12 mouse cellular contexts compared by ENCODE assay signal in genomic region chr15:101980849-101981248, GRCm38 (mm10). TPM values are rescaled to one million over a fixed set of nuclear protein-coding genes. Genes with fewer than 3 reads are reported as not detected.
DNase-seq lines count a peak whose midpoint lies in the region; ATAC-seq and TF ChIP-seq lines count a peak whose summit lies in the region.
"Had no signal": no experiment of that assay in that cellular context is flagged by ENCODE, and none has a peak within 500 bp of the region (broad histone marks: within the 10 kb centered on the region; RNA-seq: fewer than 3 reads in every experiment).

No protein-coding gene starts in this region.

- 75% methylated on average over 6 of the region's 6 CpGs for WGBS in hindbrain, embryonic 10.5 days
- 82% methylated on average over 6 of the region's 6 CpGs for WGBS in hindbrain, embryonic 11.5 days
- WGBS in intestine, embryonic 14.5 days: 66% methylated on average over 6 of the region's 6 CpGs
- 46% methylated on average over 6 of the region's 6 CpGs for WGBS in stomach, embryonic 14.5 days

- no peak for DNase-seq in hindbrain, embryonic 10.5 days (ENCODE audit: low spot score)
- no peak for DNase-seq in hindbrain, embryonic 11.5 days (ENCODE audit: low spot score)
- no peak for DNase-seq in intestine, embryonic 14.5 days (ENCODE audit: low spot score)
- DNase-seq in kidney, postnatal 4 days: peak; percentile 55 to 78
- no peak for DNase-seq in layer of hippocampus, adult 2 months (ENCODE audit: low spot score in 2 of 2)
- no peak for DNase-seq in spleen, postnatal 10 days (ENCODE audit: low spot score in 2 of 2)
- DNase-seq: left cerebral cortex, postnatal 4 days had no signal

- H3K4me1 ChIP-seq in hindbrain, embryonic 10.5 days (replicated peaks): peaks cover 41% of the 10 kb centered on the region
- H3K4me1 ChIP-seq in hindbrain, embryonic 11.5 days (replicated peaks; ENCODE audit: control insufficient read depth, insufficient read depth, low read length): no peaks in the 10 kb centered on the region; the same call in none of the 2 replicates
- H3K4me1 ChIP-seq in intestine, embryonic 14.5 days (replicated peaks; ENCODE audit: control insufficient read depth, insufficient read depth, low read length): peaks cover 29% of the 10 kb centered on the region
- peaks cover 20% of the 10 kb centered on the region for H3K4me1 ChIP-seq in stomach, embryonic 14.5 days (ENCODE audit: control insufficient read depth, insufficient read depth, low read length)

- 0 out of 2 replicates have a peak overlapping the region, but pooled peaks have one; percentile 13 for H3K27ac ChIP-seq in hindbrain, embryonic 10.5 days
- no peak overlapping the region for H3K27ac ChIP-seq in hindbrain, embryonic 11.5 days (ENCODE audit: low read depth, low read length)
- H3K27ac ChIP-seq in intestine, embryonic 14.5 days (ENCODE audit: low read depth): 0 out of 2 replicates have a peak overlapping the region, but pooled peaks have one; percentile 10
- H3K27ac ChIP-seq in stomach, embryonic 14.5 days (ENCODE audit: low read length): peak overlapping the region; percentile 75; the same call in 1 of the 2 replicates
- H3K27ac ChIP-seq in layer of hippocampus, adult 2 months: no peak overlapping the region

- H3K9ac ChIP-seq in hindbrain, embryonic 11.5 days (ENCODE audit: low read depth, low read length): no peak overlapping the region
- no peak overlapping the region for H3K9ac ChIP-seq in intestine, embryonic 14.5 days (ENCODE audit: low read length)
- H3K9ac ChIP-seq in stomach, embryonic 14.5 days (replicated peaks; ENCODE audit: low read depth, low read length): no peak overlapping the region

- peaks cover 19% of the 10 kb centered on the region for H3K27me3 ChIP-seq in hindbrain, embryonic 10.5 days (ENCODE audit: insufficient read depth, poor library complexity, severe bottlenecking)
- H3K27me3 ChIP-seq in hindbrain, embryonic 11.5 days (ENCODE audit: control insufficient read depth, insufficient read depth, low read length): no peaks in the 10 kb centered on the region
- H3K27me3 ChIP-seq in intestine, embryonic 14.5 days (replicated peaks; ENCODE audit: control insufficient read depth, insufficient read depth, low read length): no peaks in the 10 kb centered on the region
- H3K27me3 ChIP-seq in stomach, embryonic 14.5 days (ENCODE audit: control insufficient read depth, insufficient read depth, low read length): no peaks in the 10 kb centered on the region

- H3K36me3 ChIP-seq in hindbrain, embryonic 10.5 days: no peaks in the 10 kb centered on the region
- H3K36me3 ChIP-seq in hindbrain, embryonic 11.5 days (ENCODE audit: control insufficient read depth, insufficient read depth, low read length): no peaks in the 10 kb centered on the region
- no peaks in the 10 kb centered on the region for H3K36me3 ChIP-seq in intestine, embryonic 14.5 days (ENCODE audit: control insufficient read depth, insufficient read depth, low read length)
- H3K36me3 ChIP-seq in stomach, embryonic 14.5 days (ENCODE audit: control insufficient read depth, insufficient read depth, low read length): no peaks in the 10 kb centered on the region

- ATAC-seq in hindbrain, embryonic 11.5 days (ENCODE audit: low FRiP score): no peak
- no peak for ATAC-seq in intestine, embryonic 14.5 days (replicated peaks; ENCODE audit: low FRiP score, low TSS enrichment, low read depth)
- no peak for ATAC-seq in stomach, embryonic 14.5 days (ENCODE audit: insufficient number of reproducible peaks, insufficient read depth, low FRiP score, low read depth)
- ATAC-seq in megakaryocyte, adult 5-6 weeks (ENCODE audit: poor library complexity, severe bottlenecking): no peak

- TF ChIP-seq CTCF in layer of hippocampus, adult 2 months (conservative IDR thresholded peaks at IDR 0.05): no peak

- H3K4me3 ChIP-seq in hindbrain, embryonic 10.5 days: no peak overlapping the region
- no peak overlapping the region for H3K4me3 ChIP-seq in hindbrain, embryonic 11.5 days (ENCODE audit: low read depth, low read length)
- no peak overlapping the region for H3K4me3 ChIP-seq in intestine, embryonic 14.5 days (ENCODE audit: low read depth, low read length)
- H3K4me3 ChIP-seq in stomach, embryonic 14.5 days (ENCODE audit: low read depth, low read length): no peak overlapping the region
- no peak overlapping the region for H3K4me3 ChIP-seq in layer of hippocampus, adult 2 months

- no peaks in the 10 kb centered on the region for H3K9me3 ChIP-seq in hindbrain, embryonic 10.5 days
- H3K9me3 ChIP-seq in hindbrain, embryonic 11.5 days (ENCODE audit: control insufficient read depth, low read length): no peaks in the 10 kb centered on the region
- no peaks in the 10 kb centered on the region for H3K9me3 ChIP-seq in intestine, embryonic 14.5 days (ENCODE audit: control insufficient read depth, low read length)
- no peaks in the 10 kb centered on the region for H3K9me3 ChIP-seq in stomach, embryonic 14.5 days (ENCODE audit: control insufficient read depth, low read depth, low read length)

- no peak overlapping the region for H3K4me2 ChIP-seq in hindbrain, embryonic 11.5 days (replicated peaks; ENCODE audit: low read depth, low read length)
- H3K4me2 ChIP-seq in intestine, embryonic 14.5 days (ENCODE audit: low read length): no peak overlapping the region
- no peak overlapping the region for H3K4me2 ChIP-seq in stomach, embryonic 14.5 days (replicated peaks; ENCODE audit: low read depth, low read length)

RNA-seq across cellular contexts. Expression of gene Krt8, which starts 23.4 kb away (rescaled TPM):
- 43.1 and 55.5 TPM in 2 replicates for polyA plus RNA-seq in hindbrain, embryonic 10.5 days (2016; fragmentation: Nextera tagmentation; extraction: Ambion mirVana)
- 22.4 and 27.8 TPM in 2 replicates for polyA plus RNA-seq in hindbrain, embryonic 11.5 days (2014; fragmentation: Nextera tagmentation; extraction: Ambion mirVana)
- 381 and 486 TPM in 2 replicates for polyA plus RNA-seq in intestine, embryonic 14.5 days (2014; fragmentation: Nextera tagmentation; extraction: Ambion mirVana)
- polyA plus RNA-seq in stomach, embryonic 14.5 days (2014; fragmentation: Nextera tagmentation; extraction: Ambion mirVana): 707 and 780 TPM in 2 replicates
- total RNA-seq in megakaryocyte, adult 5-6 weeks (2015): not detected in 2 replicates
- total RNA-seq in megakaryocyte, adult 5-6 weeks (2017): not detected in 2 replicates
- total RNA-seq in layer of hippocampus, adult 2 months (2021): under 1 TPM in 1 of 2 experiments, not detected in 1; 0.26 TPM

RNA-seq across cellular contexts. Expression of gene Krt78, which starts 26.8 kb away (rescaled TPM):
- not detected in 2 replicates for polyA plus RNA-seq in hindbrain, embryonic 10.5 days (2016; fragmentation: Nextera tagmentation; extraction: Ambion mirVana)
- 0.11 TPM in 1 of 2 replicates, not detected in the other for polyA plus RNA-seq in hindbrain, embryonic 11.5 days (2014; fragmentation: Nextera tagmentation; extraction: Ambion mirVana)
- polyA plus RNA-seq in intestine, embryonic 14.5 days (2014; fragmentation: Nextera tagmentation; extraction: Ambion mirVana): 0.09 TPM in 1 of 2 replicates, not detected in the other
- 0.36 and 0.66 TPM in 2 replicates for polyA plus RNA-seq in stomach, embryonic 14.5 days (2014; fragmentation: Nextera tagmentation; extraction: Ambion mirVana)
- total RNA-seq in megakaryocyte, adult 5-6 weeks (2015): not detected in 2 replicates
- not detected in 2 replicates for total RNA-seq in megakaryocyte, adult 5-6 weeks (2017)
- not detected for total RNA-seq in layer of hippocampus, adult 2 months (2021)
- total RNA-seq: left cerebral cortex, postnatal 4 days had no signal
- polyA plus RNA-seq: heart, postnatal 0 days; neural tube, embryonic 11.5 days had no signal

RNA-seq across cellular contexts. Expression of gene Krt79, which starts 40.7 kb away (rescaled TPM):
- 0.18 TPM in 1 of 2 replicates, not detected in the other for polyA plus RNA-seq in hindbrain, embryonic 10.5 days (2016; fragmentation: Nextera tagmentation; extraction: Ambion mirVana)
- polyA plus RNA-seq in hindbrain, embryonic 11.5 days (2014; fragmentation: Nextera tagmentation; extraction: Ambion mirVana): 0.27 TPM in 1 of 2 replicates, not detected in the other
- 0.22 TPM in 1 of 2 replicates, not detected in the other for polyA plus RNA-seq in intestine, embryonic 14.5 days (2014; fragmentation: Nextera tagmentation; extraction: Ambion mirVana)
- 0.38 and 0.78 TPM in 2 replicates for polyA plus RNA-seq in stomach, embryonic 14.5 days (2014; fragmentation: Nextera tagmentation; extraction: Ambion mirVana)
- total RNA-seq in megakaryocyte, adult 5-6 weeks (2015): not detected in 2 replicates
- not detected in 2 replicates for total RNA-seq in megakaryocyte, adult 5-6 weeks (2017)
- total RNA-seq in layer of hippocampus, adult 2 months (2021): not detected

RNA-seq across cellular contexts. Expression of gene Krt18, which starts 47.1 kb away (rescaled TPM):
- polyA plus RNA-seq in hindbrain, embryonic 10.5 days (2016; fragmentation: Nextera tagmentation; extraction: Ambion mirVana): 38.6 and 53.5 TPM in 2 replicates
- polyA plus RNA-seq in hindbrain, embryonic 11.5 days (2014; fragmentation: Nextera tagmentation; extraction: Ambion mirVana): 20.5 and 22.7 TPM in 2 replicates
- 184 and 210 TPM in 2 replicates for polyA plus RNA-seq in intestine, embryonic 14.5 days (2014; fragmentation: Nextera tagmentation; extraction: Ambion mirVana)
- 407 and 452 TPM in 2 replicates for polyA plus RNA-seq in stomach, embryonic 14.5 days (2014; fragmentation: Nextera tagmentation; extraction: Ambion mirVana)
- 0.22 and 0.23 TPM in 2 replicates for total RNA-seq in megakaryocyte, adult 5-6 weeks (2015)
- 0.89 and 1.7 TPM in 2 replicates for total RNA-seq in megakaryocyte, adult 5-6 weeks (2017)
- under 1 TPM; 0.32 to 0.67 TPM for total RNA-seq in layer of hippocampus, adult 2 months (2021)

RNA-seq across cellular contexts. Expression of gene Krt4, which starts 56.3 kb away (rescaled TPM):
- not detected in 2 replicates for polyA plus RNA-seq in hindbrain, embryonic 10.5 days (2016; fragmentation: Nextera tagmentation; extraction: Ambion mirVana)
- polyA plus RNA-seq in hindbrain, embryonic 11.5 days (2014; fragmentation: Nextera tagmentation; extraction: Ambion mirVana): not detected in 2 replicates
- 0.14 and 0.19 TPM in 2 replicates for polyA plus RNA-seq in intestine, embryonic 14.5 days (2014; fragmentation: Nextera tagmentation; extraction: Ambion mirVana)
- polyA plus RNA-seq in stomach, embryonic 14.5 days (2014; fragmentation: Nextera tagmentation; extraction: Ambion mirVana): 60.1 and 100 TPM in 2 replicates
- not detected in 2 replicates for total RNA-seq in megakaryocyte, adult 5-6 weeks (2015)
- not detected in 2 replicates for total RNA-seq in megakaryocyte, adult 5-6 weeks (2017)
- total RNA-seq in layer of hippocampus, adult 2 months (2021): not detected
- polyA plus RNA-seq: heart, postnatal 0 days; neural tube, embryonic 11.5 days; testis, adult 2 months had no signal

Comparison
In these comparisons a context has a peak if more than half of its experiments do, and no peak if none do; other contexts are left out.
1. H3K27ac ChIP-seq: peak in hindbrain, embryonic 10.5 days (single experiment), intestine, embryonic 14.5 days (single experiment) and stomach, embryonic 14.5 days (single experiment); none in hindbrain, embryonic 11.5 days (single experiment) and layer of hippocampus, adult 2 months (single experiment).
2. DNase-seq: peak in kidney, postnatal 4 days (2 of 2); none in hindbrain, embryonic 10.5 days (single experiment), hindbrain, embryonic 11.5 days (single experiment), intestine, embryonic 14.5 days (single experiment), layer of hippocampus, adult 2 months (0 of 2) and spleen, postnatal 10 days (0 of 2).